ENCODE assay signal across 10 mouse cellular contexts in the genomic region with DNA sequence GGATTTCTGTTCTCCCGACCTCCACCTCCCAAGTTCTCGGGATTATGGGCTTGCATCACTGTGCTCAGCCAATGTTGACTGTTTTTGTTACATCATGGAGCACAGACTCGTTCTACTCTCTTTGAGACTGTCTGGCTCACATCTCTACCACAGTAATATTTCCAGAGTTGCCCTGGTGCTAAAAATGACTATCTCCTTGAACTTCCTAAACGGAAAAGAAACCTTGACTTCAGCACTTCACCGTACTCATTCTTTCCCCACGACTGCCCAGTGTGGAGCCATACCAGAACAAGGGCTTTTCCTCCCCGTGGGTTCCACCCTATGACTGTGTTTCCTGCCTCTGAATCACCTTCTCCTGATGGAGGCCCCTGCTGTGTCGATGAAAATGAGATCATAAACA.
DNase-seq lines count a peak whose midpoint lies in the region.
"Had no signal": no experiment of that assay in that cellular context is flagged by ENCODE, and none has a peak within 500 bp of the region (broad histone marks: within the 10 kb centered on the region; RNA-seq: fewer than 3 reads in every experiment).

No protein-coding gene starts in this region.

- peak; percentile 27 to 76 for DNase-seq in adrenal gland, adult (ENCODE audit: inconsistent age in 2 of 2, low spot score in 1 of 2)
- no peak for DNase-seq in adrenal gland, postnatal 4 days (ENCODE audit: low spot score in 2 of 2)
- DNase-seq in kidney, postnatal 10 days = peak; percentile 12
- no peak for DNase-seq in kidney, postnatal 4 days
- DNase-seq in fibroblast of lung, adult 2 months (ENCODE audit: low read depth) = peak; percentile 29
- peak; percentile 49 for DNase-seq in heart, postnatal 4 days
- DNase-seq in frontal cortex, postnatal 10 days (ENCODE audit: low spot score in 2 of 2) = no peak
- no peak for DNase-seq in spleen, postnatal 10 days (ENCODE audit: low spot score in 2 of 2)
- DNase-seq: retina, postnatal 1 day; spleen, adult 18-20 months had no signal

Comparison
In these comparisons a context has a peak if more than half of its experiments do, and no peak if none do; other contexts are left out.
1. DNase-seq: peak in adrenal gland, adult (2 of 2), kidney, postnatal 10 days (single experiment), fibroblast of lung, adult 2 months (single experiment) and heart, postnatal 4 days (single experiment); none in adrenal gland, postnatal 4 days (0 of 2), kidney, postnatal 4 days (0 of 2), frontal cortex, postnatal 10 days (0 of 2) and spleen, postnatal 10 days (0 of 2).